Mouse (Mus musculus) embryo, embryonic 9.5 days (tissue): ENCODE data around the gene Cebpe.

Experiments used
- DNase-seq: peaks from one replicate; pipeline ENCODE4 v3.0.0-alpha.2; 2017; ENCODE audit errors: extremely low spot score

Cebpe gene

GRCm38 (mm10) chr14:54712074-54712473, at the start of gene Cebpe:
Cebpe (minus strand) TSS chr14:54712174.
- no peak for DNase-seq

- DNase-seq, result no peak
Observed at GRCm38 (mm10) chr14:54756382-54756781, 44.4 kb upstream of the Cebpe start.

- peak; percentile 18 for DNase-seq
Observed at GRCm38 (mm10) chr14:54754602-54755018, 42.6 kb upstream of the Cebpe start.

GRCm38 (mm10) chr14:54753986-54754601, 42.1 kb upstream of the Cebpe start:
- DNase-seq, result no peak

GRCm38 (mm10) chr14:54752938-54753337, 41.0 kb upstream of the Cebpe start:
- no peak for DNase-seq

GRCm38 (mm10) chr14:54751768-54752167, 39.8 kb upstream of the Cebpe start:
- DNase-seq, result no peak

GRCm38 (mm10) chr14:54749238-54749637, 37.3 kb upstream of the Cebpe start:
- DNase-seq, result no peak

GRCm38 (mm10) chr14:54747942-54748917, 36.3 kb upstream of the Cebpe start:
- DNase-seq, result no peak

- DNase-seq, result no peak
Observed at GRCm38 (mm10) chr14:54746038-54746437, 34.1 kb upstream of the Cebpe start.

GRCm38 (mm10) chr14:54744473-54744872, 32.5 kb upstream of the Cebpe start:
- DNase-seq, result no peak

- DNase-seq, result no peak
Observed at GRCm38 (mm10) chr14:54742375-54742774, 30.4 kb upstream of the Cebpe start.

GRCm38 (mm10) chr14:54741721-54742120, 29.7 kb upstream of the Cebpe start:
- DNase-seq, result no peak

- DNase-seq, result no peak
Observed at GRCm38 (mm10) chr14:54737634-54738033, 25.7 kb upstream of the Cebpe start.

- no peak for DNase-seq
Observed at GRCm38 (mm10) chr14:54736555-54737552, 24.9 kb upstream of the Cebpe start.

- DNase-seq, result no peak
Observed at GRCm38 (mm10) chr14:54735221-54735620, 23.2 kb upstream of the Cebpe start.

- DNase-seq, result no peak
Observed at GRCm38 (mm10) chr14:54734004-54734403, 22.0 kb upstream of the Cebpe start.

GRCm38 (mm10) chr14:54732206-54732605, 20.2 kb upstream of the Cebpe start:
- no peak for DNase-seq

GRCm38 (mm10) chr14:54730305-54730704, 18.3 kb upstream of the Cebpe start:
- no peak for DNase-seq

GRCm38 (mm10) chr14:54728823-54729653, 17.1 kb upstream of the Cebpe start:
- no peak for DNase-seq

GRCm38 (mm10) chr14:54727565-54727964, 15.6 kb upstream of the Cebpe start:
- no peak for DNase-seq

- DNase-seq, result no peak
Observed at GRCm38 (mm10) chr14:54724049-54724448, 12.1 kb upstream of the Cebpe start.
